Mouse (Mus musculus): Measurements from ENCODE around the gene Psmb7. TPM values are rescaled to one million over a fixed set of nuclear protein-coding genes. Genes with fewer than 3 reads are reported as not detected.

Gene Psmb7
- polyA plus RNA-seq, 1 experiment: 101 TPM

DNA sequence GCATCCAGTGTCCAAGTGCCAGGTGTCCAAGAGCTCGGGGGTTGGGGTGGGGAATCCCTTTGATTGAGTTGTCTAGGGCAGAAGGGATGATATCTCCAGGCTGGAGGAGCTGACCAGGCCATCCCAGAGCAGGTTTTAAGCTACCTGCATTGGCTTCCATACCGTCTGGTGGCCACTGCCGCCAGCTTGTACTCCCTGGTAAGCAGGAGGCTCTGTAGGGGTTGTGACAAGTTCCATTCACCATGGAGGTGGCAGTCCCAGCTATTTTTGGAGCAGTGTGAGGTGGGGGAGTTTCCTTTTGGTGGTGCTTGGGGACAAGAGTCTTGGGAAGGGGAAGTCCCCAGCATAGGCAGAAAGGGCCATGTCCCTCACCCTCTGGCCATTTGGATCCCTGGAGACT, 102.8 kb downstream of the Psmb7 start:
- no peak overlapping the region for H3K4me3 ChIP-seq (ENCODE audit: insufficient read depth, low read length)
- H3K27ac ChIP-seq (ENCODE audit: insufficient read depth, low read depth, low read length): no peak overlapping the region
- TF ChIP-seq POLR2A (IDR thresholded peaks at IDR 0.05; ENCODE audit: borderline replicate concordance, low read depth, low read length) (no peak), CTCF (IDR thresholded peaks at IDR 0.05; ENCODE audit: low read depth, low read length) (no peak)
- H3K4me1 ChIP-seq (ENCODE audit: control insufficient read depth, insufficient read depth, low read length): peaks cover 92% of the 10 kb centered on the region

DNA sequence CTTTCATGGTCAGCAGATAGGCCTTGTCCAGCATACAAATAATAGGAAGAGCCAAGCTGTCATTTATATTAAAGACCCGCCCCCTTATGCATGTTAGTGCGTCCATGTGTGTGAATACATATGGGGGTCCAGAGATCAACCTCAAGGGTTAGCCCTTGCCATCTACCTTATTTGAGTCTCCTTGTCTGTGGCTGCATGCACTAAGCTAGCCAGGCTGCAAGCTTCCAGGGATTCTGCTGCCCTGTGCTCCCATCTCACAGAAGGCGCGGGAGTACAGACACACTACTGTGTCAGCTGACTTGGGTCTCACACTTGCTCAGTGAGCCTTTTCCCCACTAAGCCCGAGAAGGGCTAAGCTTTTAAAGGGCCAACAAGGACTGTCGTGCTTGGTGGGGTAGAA, 103.2 kb downstream of the Psmb7 start:
- no peak overlapping the region for H3K27ac ChIP-seq (ENCODE audit: insufficient read depth, low read depth, low read length)
- H3K4me1 ChIP-seq (ENCODE audit: control insufficient read depth, insufficient read depth, low read length): peaks cover 94% of the 10 kb centered on the region
- H3K4me3 ChIP-seq (ENCODE audit: insufficient read depth, low read length): no peak overlapping the region
- TF ChIP-seq CTCF (IDR thresholded peaks at IDR 0.05; ENCODE audit: low read depth, low read length) (no peak), POLR2A (IDR thresholded peaks at IDR 0.05; ENCODE audit: borderline replicate concordance, low read depth, low read length) (no peak)

DNA sequence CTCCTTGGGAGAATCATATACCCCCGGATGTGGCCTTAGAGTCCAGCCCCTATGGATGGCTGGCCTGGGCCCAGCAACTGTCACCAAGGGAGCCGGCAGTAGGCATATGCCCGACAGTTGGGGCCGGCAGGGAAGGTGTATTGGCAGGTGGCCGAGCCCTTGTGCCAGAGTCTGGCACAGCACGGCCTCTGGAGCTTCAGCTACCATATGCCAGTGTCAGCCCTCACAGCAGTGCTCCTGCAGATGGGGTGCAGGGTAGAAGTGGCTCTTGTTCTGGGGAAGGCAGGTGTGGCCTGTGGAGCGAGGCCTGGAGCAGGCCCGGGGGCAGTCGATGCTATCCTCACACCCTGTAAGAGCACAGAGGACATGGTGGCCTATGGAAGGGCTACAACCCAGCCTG, 104.2 kb downstream of the Psmb7 start:
- H3K4me1 ChIP-seq (ENCODE audit: control insufficient read depth, insufficient read depth, low read length): peaks cover 94% of the 10 kb centered on the region
- TF ChIP-seq CTCF (IDR thresholded peaks at IDR 0.05; ENCODE audit: low read depth, low read length): no peak
- TF ChIP-seq POLR2A (IDR thresholded peaks at IDR 0.05; ENCODE audit: borderline replicate concordance, low read depth, low read length): no peak

More for the DNA sequence above, 104.2 kb downstream of the Psmb7 start:
- H3K27ac ChIP-seq (ENCODE audit: insufficient read depth, low read depth, low read length): no peak overlapping the region
- no peak overlapping the region for H3K4me3 ChIP-seq (ENCODE audit: insufficient read depth, low read length)

Other genes starting within 250 kb of the Psmb7 start
- 15.8 and 17.0 TPM in 2 replicates for gene Nek6, start 132.4 kb downstream of the Psmb7 start, polyA plus RNA-seq (2012; ENCODE audit: insufficient read depth, insufficient read length, missing spikeins)
- not detected in 2 replicates for gene Nr5a1, start 70.5 kb upstream of the Psmb7 start, polyA plus RNA-seq (2012; ENCODE audit: insufficient read depth, insufficient read length, missing spikeins)